Mouse (Mus musculus) B cell, adult 2 months (primary cell): Measurements from ENCODE around the gene Atxn7l3.
"Not testable (repeated sequence)": the region's sequence is repeated elsewhere in the genome, so short reads cannot be mapped to it uniquely, and the experiment has no call there.

ENCODE experiments used
- DNase-seq, 2 experiments: peaks; one replicate each; pipeline ENCODE4 v3.0.0; 2022

Atxn7l3 gene

GRCm38 (mm10) chr11:102294887-102295597 is 1.4 kb downstream of the Atxn7l3 start:
- DNase-seq, result no peak

- no peak for DNase-seq
Measured at GRCm38 (mm10) chr11:102294416-102294815, 2.0 kb downstream of the Atxn7l3 start.

GRCm38 (mm10) chr11:102293971-102294370 is 2.5 kb downstream of the Atxn7l3 start:
- no peak for DNase-seq

GRCm38 (mm10) chr11:102291051-102291535 is 5.3 kb downstream of the Atxn7l3 start:
- DNase-seq, result no peak

GRCm38 (mm10) chr11:102290141-102290540 is 6.3 kb downstream of the Atxn7l3 start:
- DNase-seq, result no peak

- DNase-seq, result no peak
Measured at GRCm38 (mm10) chr11:102289511-102290100, 6.8 kb downstream of the Atxn7l3 start.

GRCm38 (mm10) chr11:102288913-102289312 is 7.5 kb downstream of the Atxn7l3 start:
- DNase-seq, result no peak

- DNase-seq, result no peak
Measured at GRCm38 (mm10) chr11:102288027-102288804, 8.2 kb downstream of the Atxn7l3 start.

GRCm38 (mm10) chr11:102287485-102287884 is 8.9 kb downstream of the Atxn7l3 start:
- DNase-seq, result no peak

- no peak for DNase-seq
Measured at GRCm38 (mm10) chr11:102285095-102285834, 11.2 kb downstream of the Atxn7l3 start.

GRCm38 (mm10) chr11:102284501-102285094 is 11.8 kb downstream of the Atxn7l3 start, which contains the start of gene Tmub2:
Gene Tmub2 (plus strand): TSS chr11:102284931.
- DNase-seq, result peak; percentile 96 to 97

GRCm38 (mm10) chr11:102283922-102284321 is 12.5 kb downstream of the Atxn7l3 start:
- no peak for DNase-seq

GRCm38 (mm10) chr11:102280267-102280666 is 16.2 kb downstream of the Atxn7l3 start:
- not testable (repeated sequence) for DNase-seq

- DNase-seq, result no peak
Measured at GRCm38 (mm10) chr11:102279595-102279994, 16.8 kb downstream of the Atxn7l3 start.

- DNase-seq, result no peak
Measured at GRCm38 (mm10) chr11:102277754-102278153, 18.7 kb downstream of the Atxn7l3 start.

- no peak for DNase-seq
Measured at GRCm38 (mm10) chr11:102276411-102276915, 20.0 kb downstream of the Atxn7l3 start.

- DNase-seq, result no peak
Measured at GRCm38 (mm10) chr11:102268520-102269244, 27.7 kb downstream of the Atxn7l3 start, which contains the start of gene Asb16. Gene Asb16 (plus strand): TSS chr11:102268743.

GRCm38 (mm10) chr11:102267480-102267879 is 29.0 kb downstream of the Atxn7l3 start:
- DNase-seq, result peak; percentile 45 to 51

GRCm38 (mm10) chr11:102266631-102267355 is 29.6 kb downstream of the Atxn7l3 start:
- no peak for DNase-seq

- DNase-seq, result no peak
Measured at GRCm38 (mm10) chr11:102265816-102266215, 30.6 kb downstream of the Atxn7l3 start.

- DNase-seq, result no peak
Measured at GRCm38 (mm10) chr11:102263211-102263610, 33.2 kb downstream of the Atxn7l3 start.
